Mouse (Mus musculus): ENCODE data around the gene Fgb.

The Fgb gene

GRCm38 (mm10) chr3:83025475-83026301 lies 24.0 kb downstream of the Fgb start, which contains the start of gene Fga:
Gene Fga (plus strand): TSS chr3:83026076.
- DNase-seq = no peak

- no peak for DNase-seq
These were observed 24.6 kb downstream of the Fgb start for GRCm38 (mm10) chr3:83025036-83025435.

- no peak for DNase-seq
These were observed 28.5 kb downstream of the Fgb start for GRCm38 (mm10) chr3:83021176-83021575.

GRCm38 (mm10) chr3:83020387-83020786 lies 29.3 kb downstream of the Fgb start:
- no peak for DNase-seq

GRCm38 (mm10) chr3:83016236-83016635 lies 33.4 kb downstream of the Fgb start:
- no peak for DNase-seq

GRCm38 (mm10) chr3:83013951-83014350 lies 35.7 kb downstream of the Fgb start:
- no peak for DNase-seq

- DNase-seq = no peak
These were observed 37.0 kb downstream of the Fgb start for GRCm38 (mm10) chr3:83012636-83013035.

GRCm38 (mm10) chr3:83011565-83011964 lies 38.1 kb downstream of the Fgb start:
- DNase-seq = no peak

GRCm38 (mm10) chr3:83011136-83011535 lies 38.5 kb downstream of the Fgb start:
- DNase-seq = no peak

- DNase-seq = no peak
These were observed 39.4 kb downstream of the Fgb start for GRCm38 (mm10) chr3:83010291-83010690.

GRCm38 (mm10) chr3:83007557-83007956 lies 42.1 kb downstream of the Fgb start, which contains the start of gene Fgg:
Gene Fgg (plus strand): TSS chr3:83007724.
- DNase-seq = no peak

- DNase-seq = no peak
These were observed 44.9 kb downstream of the Fgb start for GRCm38 (mm10) chr3:83004801-83005200.

GRCm38 (mm10) chr3:83003068-83003467 lies 46.6 kb downstream of the Fgb start:
- DNase-seq = no peak

- peak in 1 of 2 experiments; percentile 18 for DNase-seq
These were observed 47.5 kb downstream of the Fgb start for GRCm38 (mm10) chr3:83002191-83002590.

GRCm38 (mm10) chr3:82999995-83000394 lies 49.7 kb downstream of the Fgb start:
- no peak for DNase-seq

GRCm38 (mm10) chr3:82998772-82999463 lies 50.7 kb downstream of the Fgb start:
- DNase-seq = no peak

- no peak for DNase-seq
These were observed 53.0 kb downstream of the Fgb start for GRCm38 (mm10) chr3:82996656-82997055.

- no peak for DNase-seq
These were observed 54.3 kb downstream of the Fgb start for GRCm38 (mm10) chr3:82995368-82995767.

GRCm38 (mm10) chr3:82992956-82993355 lies 56.7 kb downstream of the Fgb start:
- DNase-seq = no peak

- DNase-seq = no peak
These were observed 57.7 kb downstream of the Fgb start for GRCm38 (mm10) chr3:82991963-82992362.
